Mouse (Mus musculus): ENCODE results near the gene Gm4353.

Gene Gm4353

GRCm38 (mm10) chr7:116040470-116041019 is 43.9 kb downstream of the Gm4353 start:
- intact Hi-C loops (cut with DNase I), result loop anchor here (5.0 kb wide), 1 partner anchor 1118 kb away; no protein-coding TSS in a partner anchor

- intact Hi-C loops (cut with DNase I), result loop anchor here (5.0 kb wide), 1 partner anchor 1118 kb away; no protein-coding TSS in a partner anchor
These were observed 44.6 kb downstream of the Gm4353 start for GRCm38 (mm10) chr7:116039538-116040466.

- intact Hi-C loops (cut with DNase I), result no loop called here
These were observed 45.3 kb downstream of the Gm4353 start, which contains the start of gene 1110004F10Rik for GRCm38 (mm10) chr7:116039196-116039537. Gene 1110004F10Rik (plus strand): TSS chr7:116039397.

- intact Hi-C loops (cut with DNase I), result no loop called here
These were observed 45.9 kb downstream of the Gm4353 start, which contains the start of gene Sox6 for GRCm38 (mm10) chr7:116038511-116038910. Gene Sox6 (minus strand): TSS chr7:116038796.

GRCm38 (mm10) chr7:116038024-116038423 is 46.4 kb downstream of the Gm4353 start:
- intact Hi-C loops (cut with DNase I), result no loop called here

GRCm38 (mm10) chr7:116036591-116037555 is 47.6 kb downstream of the Gm4353 start:
- intact Hi-C loops (cut with DNase I), result no loop called here

- intact Hi-C loops (cut with DNase I), result loop anchor here (2.0 kb wide), 1 partner anchor 819 kb away; no protein-coding TSS in a partner anchor
These were observed 48.9 kb downstream of the Gm4353 start for GRCm38 (mm10) chr7:116035504-116035903.

GRCm38 (mm10) chr7:116034282-116034758 is 50.1 kb downstream of the Gm4353 start:
- intact Hi-C loops (cut with DNase I), result loop anchor here (2.0 to 5.0 kb wide), 2 partner anchors 667 to 818 kb away; no protein-coding TSS in a partner anchor

- intact Hi-C loops (cut with DNase I), result loop anchor here (2.0 to 5.0 kb wide), 2 partner anchors 666 to 817 kb away; no protein-coding TSS in a partner anchor
These were observed 50.8 kb downstream of the Gm4353 start for GRCm38 (mm10) chr7:116033371-116034241.

All from adrenal gland (tissue).